8 mouse cellular contexts compared by ENCODE assay signal in genomic region chr12:17726576-17727320, GRCm38 (mm10). TPM values are rescaled to one million over a fixed set of nuclear protein-coding genes. Genes with fewer than 3 reads are reported as not detected.
DNase-seq lines count a peak whose midpoint lies in the region; ATAC-seq and TF ChIP-seq lines count a peak whose summit lies in the region.

No protein-coding gene starts in this region.

- H3K4me1 ChIP-seq in neural tube, embryonic 11.5 days (ENCODE audit: control insufficient read depth, insufficient read depth, low read length), result 0 out of 2 replicates have a peak, but pooled peaks cover 2% of the 10 kb centered on the region
- H3K4me1 ChIP-seq in neural tube, embryonic 15.5 days, result peaks cover 18% of the 10 kb centered on the region
- H3K4me1 ChIP-seq in limb, embryonic 11.5 days (ENCODE audit: control insufficient read depth, insufficient read depth, low read length), result peaks cover 22% of the 10 kb centered on the region
- peaks cover 12% of the 10 kb centered on the region for H3K4me1 ChIP-seq in stomach, postnatal 0 days (replicated peaks; ENCODE audit: control insufficient read depth, insufficient read depth)

- no peak overlapping the region for H3K4me2 ChIP-seq in neural tube, embryonic 11.5 days (ENCODE audit: low read depth)
- no peak overlapping the region for H3K4me2 ChIP-seq in neural tube, embryonic 15.5 days
- no peak overlapping the region for H3K4me2 ChIP-seq in limb, embryonic 11.5 days (ENCODE audit: low read depth, severe bottlenecking)
- no peak overlapping the region for H3K4me2 ChIP-seq in stomach, postnatal 0 days (replicated peaks; ENCODE audit: low read depth)

- no peak overlapping the region for H3K27ac ChIP-seq in neural tube, embryonic 11.5 days (ENCODE audit: low read depth, low read length)
- no peak overlapping the region for H3K27ac ChIP-seq in neural tube, embryonic 15.5 days (replicated peaks)
- no peak overlapping the region for H3K27ac ChIP-seq in limb, embryonic 11.5 days (replicated peaks; ENCODE audit: low read depth, low read length)
- H3K27ac ChIP-seq in stomach, postnatal 0 days (replicated peaks), result peak overlapping the region; percentile 20

- no peaks in the 10 kb centered on the region for H3K9me3 ChIP-seq in neural tube, embryonic 11.5 days (ENCODE audit: control insufficient read depth, low read length)
- H3K9me3 ChIP-seq in neural tube, embryonic 15.5 days (replicated peaks), result no peaks in the 10 kb centered on the region
- H3K9me3 ChIP-seq in limb, embryonic 11.5 days (ENCODE audit: control insufficient read depth, low read length), result no peaks in the 10 kb centered on the region
- no peaks in the 10 kb centered on the region for H3K9me3 ChIP-seq in stomach, postnatal 0 days (ENCODE audit: control insufficient read depth, low read length)

- DNase-seq in cerebellum, adult 11 months, result no peak
- peak; percentile 19 for DNase-seq in neural tube, embryonic 11.5 days (ENCODE audit: low spot score)
- DNase-seq in limb, embryonic 11.5 days (ENCODE audit: low spot score), result peak; percentile 34
- DNase-seq in stomach, postnatal 0 days (ENCODE audit: low spot score), result peak; percentile 77
- DNase-seq in heart, adult 9 months (ENCODE audit: low spot score in 2 of 2), result no peak
- DNase-seq in adrenal gland, adult 2 months, result no peak

- WGBS in neural tube, embryonic 11.5 days, result 55% methylated on average over 10 of the region's 10 CpGs
- 39% methylated on average over 10 of the region's 10 CpGs for WGBS in neural tube, embryonic 15.5 days
- WGBS in limb, embryonic 11.5 days, result 71% methylated on average over 10 of the region's 10 CpGs
- 58% methylated on average over 10 of the region's 10 CpGs for WGBS in stomach, postnatal 0 days

- H3K4me3 ChIP-seq in neural tube, embryonic 11.5 days (ENCODE audit: low read depth, low read length), result no peak overlapping the region
- no peak overlapping the region for H3K4me3 ChIP-seq in neural tube, embryonic 15.5 days (replicated peaks)
- H3K4me3 ChIP-seq in limb, embryonic 11.5 days (ENCODE audit: low read depth, low read length), result no peak overlapping the region
- no peak overlapping the region for H3K4me3 ChIP-seq in stomach, postnatal 0 days (ENCODE audit: low read depth, low read length)

- H3K27me3 ChIP-seq in neural tube, embryonic 11.5 days (ENCODE audit: control insufficient read depth, insufficient read depth, low read length), result no peaks in the 10 kb centered on the region
- no peaks in the 10 kb centered on the region for H3K27me3 ChIP-seq in neural tube, embryonic 15.5 days (replicated peaks)
- H3K27me3 ChIP-seq in limb, embryonic 11.5 days (ENCODE audit: control insufficient read depth, insufficient read depth, low read length), result no peaks in the 10 kb centered on the region
- no peaks in the 10 kb centered on the region for H3K27me3 ChIP-seq in stomach, postnatal 0 days (ENCODE audit: control insufficient read depth, insufficient read depth, low read length)

- 0 out of 2 replicates have a peak, but pooled peaks have one; percentile 51 for ATAC-seq in cerebellum, adult (ENCODE audit: insufficient number of reproducible peaks, low FRiP score, low TSS enrichment)
- ATAC-seq in neural tube, embryonic 11.5 days (ENCODE audit: insufficient read depth, low FRiP score, low TSS enrichment), result no peak; the same call in 1 of the 2 replicates
- no peak for ATAC-seq in neural tube, embryonic 15.5 days (ENCODE audit: low FRiP score)
- no peak for ATAC-seq in limb, embryonic 11.5 days (ENCODE audit: insufficient number of reproducible peaks, low FRiP score, low TSS enrichment, low read depth)
- peak; percentile 70 for ATAC-seq in stomach, postnatal 0 days (ENCODE audit: low FRiP score, low TSS enrichment)

- TF ChIP-seq EP300 in stomach, postnatal 0 days (optimal IDR thresholded peaks at IDR 0.05), result no peak

- TF ChIP-seq CTCF in stomach, postnatal 0 days (IDR thresholded peaks at IDR 0.05; ENCODE audit: low read depth), result no peak

- no peaks in the 10 kb centered on the region for H3K36me3 ChIP-seq in neural tube, embryonic 11.5 days (ENCODE audit: control insufficient read depth, insufficient read depth, low read length)
- no peaks in the 10 kb centered on the region for H3K36me3 ChIP-seq in neural tube, embryonic 15.5 days
- H3K36me3 ChIP-seq in limb, embryonic 11.5 days (ENCODE audit: control insufficient read depth, insufficient read depth, low read length), result no peaks in the 10 kb centered on the region
- H3K36me3 ChIP-seq in stomach, postnatal 0 days (ENCODE audit: control insufficient read depth, insufficient read depth, low read length), result no peaks in the 10 kb centered on the region; the same call in 1 of the 2 replicates

- H3K9ac ChIP-seq in neural tube, embryonic 11.5 days (ENCODE audit: low read length), result no peak overlapping the region
- no peak overlapping the region for H3K9ac ChIP-seq in neural tube, embryonic 15.5 days (replicated peaks)
- no peak overlapping the region for H3K9ac ChIP-seq in limb, embryonic 11.5 days (ENCODE audit: low read length)
- H3K9ac ChIP-seq in stomach, postnatal 0 days (ENCODE audit: low read length), result no peak overlapping the region

RNA-seq across cellular contexts. Expression of gene Hpcal1, which starts 36.1 kb away (rescaled TPM):
- 36.6 and 42.3 TPM in 2 replicates for polyA plus RNA-seq in neural tube, embryonic 11.5 days (2014; fragmentation: Nextera tagmentation; extraction: Ambion mirVana)
- polyA plus RNA-seq in neural tube, embryonic 15.5 days (2015; fragmentation: Nextera tagmentation; extraction: Ambion mirVana), result 130 and 133 TPM in 2 replicates
- 29.5 and 31.1 TPM in 2 replicates for polyA plus RNA-seq in limb, embryonic 11.5 days (2014; fragmentation: Nextera tagmentation; extraction: Ambion mirVana)
- polyA plus RNA-seq in stomach, postnatal 0 days (2015; fragmentation: Nextera tagmentation; extraction: Ambion mirVana), result 61.2 and 62.6 TPM in 2 replicates
- 10 to 100 TPM; 24.2 to 26.0 TPM for total RNA-seq in adrenal gland, adult 2 months (2021)
- polyA plus RNA-seq in adrenal gland, adult 2 months (2012; rRNA removed), result 31.7 and 33.5 TPM in 2 replicates

Comparison
In these comparisons a context has a peak if more than half of its experiments do, and no peak if none do; other contexts are left out.
1. ATAC-seq: peak in cerebellum, adult (single experiment) and stomach, postnatal 0 days (single experiment); none in neural tube, embryonic 11.5 days (single experiment), neural tube, embryonic 15.5 days (single experiment) and limb, embryonic 11.5 days (single experiment).
2. DNase-seq: peak in neural tube, embryonic 11.5 days (single experiment), limb, embryonic 11.5 days (single experiment) and stomach, postnatal 0 days (single experiment); none in cerebellum, adult 11 months (single experiment), heart, adult 9 months (0 of 2) and adrenal gland, adult 2 months (single experiment).